In genomic region chr5:3152149-3152865, GRCm38 (mm10) we compare ENCODE assay signal across 8 mouse cellular contexts.
DNase-seq lines count a peak whose midpoint lies in the region; ATAC-seq and TF ChIP-seq lines count a peak whose summit lies in the region.
"Not testable (repeated sequence)": the region's sequence is repeated elsewhere in the genome, so short reads cannot be mapped to it uniquely, and the experiment has no call there.

No protein-coding gene starts in this region.

- in situ Hi-C loops in CH12.LX (cut with MboI; ENCODE audit: low pct_ligation_motif_present, low pct_unique_long_range_greater_than_20kb, low sequenced_read_pairs): not testable (repeated sequence)

- H3K9ac ChIP-seq in CH12.LX (ENCODE audit: insufficient read depth, low read depth): peak overlapping the region; percentile 18; the same call in 1 of the 2 replicates
- H3K9ac ChIP-seq in lung, embryonic 14.5 days: not testable (repeated sequence)
- H3K9ac ChIP-seq in neural tube, embryonic 13.5 days: peak overlapping the region; percentile 54

- peak; percentile 43 for DNase-seq in CH12.LX (ENCODE audit: extremely low read depth)
- peak; percentile 8 to 12 for DNase-seq in cerebellum, adult 2 months
- DNase-seq in frontal cortex, postnatal 14 days (ENCODE audit: low spot score in 2 of 2): peak; percentile 58
- peak; percentile 55 for DNase-seq in hindbrain, embryonic 10.5 days (ENCODE audit: low spot score)
- peak; percentile 70 for DNase-seq in layer of hippocampus, adult 9-11 months
- peak; percentile 30 for DNase-seq in lung, embryonic 14.5 days

- not testable (repeated sequence) for H3K27me3 ChIP-seq in CH12.LX (replicated peaks); cerebellum, adult 2 months (ENCODE audit: control insufficient read depth, insufficient read depth, low read length); hindbrain, embryonic 10.5 days (ENCODE audit: insufficient read depth, poor library complexity, severe bottlenecking); lung, embryonic 14.5 days (ENCODE audit: insufficient read depth, low read length); neural tube, embryonic 13.5 days; testis, adult 2 months (ENCODE audit: control insufficient read depth, insufficient read depth, low read length)

- H3K27ac ChIP-seq in CH12.LX (ENCODE audit: insufficient read depth, low read depth); cerebellum, adult 2 months (ENCODE audit: insufficient read depth, low read length); lung, embryonic 14.5 days (ENCODE audit: low read depth); neural tube, embryonic 13.5 days (replicated peaks); testis, adult 2 months (ENCODE audit: control insufficient read depth, insufficient read depth, low read depth, low read length): not testable (repeated sequence)
- H3K27ac ChIP-seq in hindbrain, embryonic 10.5 days: peak overlapping the region; percentile 84

- not testable (repeated sequence) for TF ChIP-seq CTCF in CH12.LX (conservative IDR thresholded peaks at IDR 0.05 in 1 of 2, IDR thresholded peaks at IDR 0.05 in 1 of 2; ENCODE audit: low read depth in 2 of 2, low read length in 2 of 2); cerebellum, adult 2 months (IDR thresholded peaks at IDR 0.05; ENCODE audit: borderline replicate concordance, insufficient read depth, low read depth, low read length); lung, embryonic 14.5 days (IDR thresholded peaks at IDR 0.05; ENCODE audit: low read depth); testis, adult 2 months (IDR thresholded peaks at IDR 0.05; ENCODE audit: control insufficient read depth, insufficient read depth, insufficient replicate concordance, low read depth, low read length)

- H3K79me2 ChIP-seq in CH12.LX (replicated peaks; ENCODE audit: control insufficient read depth, extremely low read depth, insufficient read depth, poor library complexity, severe bottlenecking): not testable (repeated sequence)

- TF ChIP-seq POLR2A in CH12.LX (IDR thresholded peaks at IDR 0.05; ENCODE audit: low read depth, low read length); cerebellum, adult 2 months (IDR thresholded peaks at IDR 0.05; ENCODE audit: borderline replicate concordance, insufficient read depth, low read length); testis, adult 2 months (IDR thresholded peaks at IDR 0.05; ENCODE audit: control insufficient read depth, low read depth, low read length): not testable (repeated sequence)

- peak overlapping the region in 1 of 3 experiments; percentile 48 for H3K4me3 ChIP-seq in CH12.LX (replicated peaks in 1 of 3; ENCODE audit: low read depth in 2 of 3, low read length in 2 of 3, poor library complexity in 1 of 3)
- not testable (repeated sequence) for H3K4me3 ChIP-seq in cerebellum, adult 2 months (replicated peaks; ENCODE audit: insufficient read depth, low read depth, low read length)
- H3K4me3 ChIP-seq in hindbrain, embryonic 10.5 days: peak overlapping the region; percentile 48
- H3K4me3 ChIP-seq in lung, embryonic 14.5 days (ENCODE audit: low read depth, low read length): peak overlapping the region; percentile 27
- H3K4me3 ChIP-seq in neural tube, embryonic 13.5 days: peak overlapping the region; percentile 38
- peak overlapping the region; percentile 8 for H3K4me3 ChIP-seq in testis, adult 2 months (ENCODE audit: control insufficient read depth, low read depth, low read length)

- TF ChIP-seq EP300 in CH12.LX (IDR thresholded peaks at IDR 0.05; ENCODE audit: low read length): not testable (repeated sequence)

- not testable (repeated sequence) for H3K36me3 ChIP-seq in CH12.LX (replicated peaks in 1 of 2; ENCODE audit: control insufficient read depth in 1 of 2, insufficient read depth in 1 of 2, low read length in 1 of 2); hindbrain, embryonic 10.5 days; lung, embryonic 14.5 days (ENCODE audit: insufficient read depth); neural tube, embryonic 13.5 days; testis, adult 2 months (ENCODE audit: control insufficient read depth, insufficient read depth, low read length)

- ATAC-seq in lung, embryonic 14.5 days (ENCODE audit: insufficient read depth): peak; percentile 88
- ATAC-seq in neural tube, embryonic 13.5 days (ENCODE audit: low read depth): peak; percentile 92

- H3K9me3 ChIP-seq in CH12.LX (replicated peaks; ENCODE audit: low read length); hindbrain, embryonic 10.5 days; lung, embryonic 14.5 days (ENCODE audit: low read depth, low read length); neural tube, embryonic 13.5 days: not testable (repeated sequence)

- not testable (repeated sequence) for H3K4me1 ChIP-seq in CH12.LX (ENCODE audit: control insufficient read depth in 1 of 2, insufficient read depth in 2 of 2); cerebellum, adult 2 months (ENCODE audit: control insufficient read depth, insufficient read depth, low read length); lung, embryonic 14.5 days (ENCODE audit: insufficient read depth); neural tube, embryonic 13.5 days (replicated peaks); testis, adult 2 months (ENCODE audit: control insufficient read depth, insufficient read depth, low read length)
- H3K4me1 ChIP-seq in hindbrain, embryonic 10.5 days (replicated peaks): peaks cover 18% of the 10 kb centered on the region

- dilution Hi-C loops in CH12.LX (cut with MboI; ENCODE audit: extremely low pct_ligation_motif_present, extremely low pct_unique_long_range_greater_than_20kb, low sequenced_read_pairs): not testable (repeated sequence)

- peak overlapping the region; percentile 58 for H3K4me2 ChIP-seq in CH12.LX (ENCODE audit: insufficient read depth, low read depth, poor library complexity, severe bottlenecking)
- peak overlapping the region; percentile 63 for H3K4me2 ChIP-seq in lung, embryonic 14.5 days
- H3K4me2 ChIP-seq in neural tube, embryonic 13.5 days: peak overlapping the region; percentile 61

- not testable (repeated sequence) for TF ChIP-seq RAD21 in CH12.LX (IDR thresholded peaks at IDR 0.05; ENCODE audit: low read depth, low read length)

- 18% methylated on average over 26 of the region's 26 CpGs for WGBS in cerebellum, adult 2 months
- WGBS in hindbrain, embryonic 10.5 days: 21% methylated on average over 26 of the region's 26 CpGs
- 27% methylated on average over 26 of the region's 26 CpGs for WGBS in lung, embryonic 14.5 days
- 21% methylated on average over 26 of the region's 26 CpGs for whole genome bisulfite sequencing in neural tube, embryonic 13.5 days

Comparison
In these comparisons a context has a peak if more than half of its experiments do, and no peak if none do; other contexts are left out.
1. DNase-seq: peak in every context shown above with its lines; median percentile 70 in layer of hippocampus, adult 9-11 months; 58 in frontal cortex, postnatal 14 days; 55 in hindbrain, embryonic 10.5 days; 43 in CH12.LX; 30 in lung, embryonic 14.5 days; 10 in cerebellum, adult 2 months.